Mouse (Mus musculus) regulatory T cell (primary cell): ENCODE data around the gene Hist1h2ap.

Source experiments
- in situ Hi-C: fragments of 300-600 bp; cut with MboI, MseI; formaldehyde crosslinking; loops from one replicate; pipeline ENCODE4 v1.15.1; 2025; ENCODE audit warnings: high pct_unique_total_duplicates

Gene Hist1h2ap

GRCm38 (mm10) chr13:21811074-21811473 is 22.2 kb downstream of the Hist1h2ap start:
- in situ Hi-C loops = loop anchor here (25.0 kb wide), 1 partner anchor 1751 kb away; the partner anchor contains the start of genes Hist1h1d, Hist1h2ad, Hist1h2ae and Hist1h2bf

DNA sequence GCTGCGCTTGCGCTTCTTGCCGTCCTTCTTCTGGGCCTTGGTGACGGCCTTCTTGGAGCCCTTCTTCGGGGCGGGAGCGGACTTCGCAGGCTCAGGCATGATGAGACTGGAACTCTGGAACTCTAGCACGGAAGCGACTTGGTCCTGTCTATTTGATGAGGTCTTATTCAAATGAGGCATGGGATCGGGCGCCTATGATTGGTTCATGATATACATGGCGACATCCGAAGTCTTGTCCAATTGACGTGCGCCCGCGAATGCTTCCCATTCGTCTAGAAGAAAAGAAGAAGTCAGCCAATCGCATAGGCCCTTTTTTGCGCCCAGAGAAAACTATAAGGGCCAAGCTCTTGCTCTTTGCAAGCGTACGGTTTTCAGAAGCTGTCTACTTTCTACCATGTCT is 23.2 kb downstream of the Hist1h2ap start, which contains the start of the genes Hist1h2bq and Hist1h2ao:
Gene Hist1h2bq, minus strand, starts transcription at position 125 of the 400 bp plus-strand sequence.
Gene Hist1h2ao, plus strand, starts transcription at position 393 of the 400 bp plus-strand sequence.
- in situ Hi-C loops = loop anchor here (25.0 kb wide), 1 partner anchor 1752 kb away; the partner anchor contains the start of genes Hist1h1d, Hist1h2ad, Hist1h2ae and Hist1h2bf

GRCm38 (mm10) chr13:21803058-21803457 is 30.2 kb downstream of the Hist1h2ap start:
- in situ Hi-C loops = loop anchor here (10.0 to 25.0 kb wide), 2 partner anchors 222 to 1759 kb away; partner anchors contain the start of genes Hist1h1d, Hist1h2ad, Hist1h2ae and Hist1h2bf

GRCm38 (mm10) chr13:21797163-21797562 is 36.1 kb downstream of the Hist1h2ap start:
- in situ Hi-C loops = loop anchor here (5.0 to 25.0 kb wide), 2 partner anchors 50 to 1940 kb away; partner anchors contain the start of genes Hist1h1c, Hist1h2bb and Hist1h3c

- in situ Hi-C loops = loop anchor here (5.0 to 25.0 kb wide), 2 partner anchors 52 to 1942 kb away; partner anchors contain the start of genes Hist1h1c, Hist1h2bb and Hist1h3c
Observed at GRCm38 (mm10) chr13:21795584-21795983, 37.7 kb downstream of the Hist1h2ap start.

- in situ Hi-C loops = loop anchor here (5.0 to 25.0 kb wide), 3 partner anchors 37 to 1947 kb away; partner anchors contain the start of genes Hist1h1c, Hist1h2bb, Hist1h3c and Hist1h4j
Observed at GRCm38 (mm10) chr13:21790601-21791283, 42.6 kb downstream of the Hist1h2ap start.

DNA sequence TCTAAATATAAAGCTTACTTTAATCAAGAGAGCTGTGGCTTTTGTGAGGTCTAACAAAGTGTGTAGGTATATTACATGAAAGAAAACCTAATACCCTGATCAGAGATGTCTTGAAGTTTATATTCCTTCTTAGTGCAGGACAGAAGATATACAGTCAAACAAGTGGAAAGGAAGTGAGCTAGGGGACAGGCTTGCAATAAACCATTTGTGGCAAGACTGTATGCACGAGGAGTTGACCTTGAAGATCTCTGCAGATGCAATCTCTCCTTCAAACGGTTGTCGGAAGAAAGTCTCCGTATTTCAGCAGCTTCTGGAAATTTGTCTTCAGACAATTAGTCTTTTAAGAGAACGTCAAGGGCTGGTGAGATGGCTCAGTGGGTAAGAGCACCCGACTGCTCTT is 43.4 kb downstream of the Hist1h2ap start:
- in situ Hi-C loops = loop anchor here (5.0 to 25.0 kb wide), 3 partner anchors 37 to 1947 kb away; partner anchors contain the start of genes Hist1h1c, Hist1h2bb, Hist1h3c and Hist1h4j

- in situ Hi-C loops = loop anchor here (25.0 kb wide), 1 partner anchor 1949 kb away; the partner anchor contains the start of genes Hist1h1c, Hist1h2bb and Hist1h3c
Observed at GRCm38 (mm10) chr13:21787760-21788593, 45.3 kb downstream of the Hist1h2ap start.

- in situ Hi-C loops = loop anchor here (25.0 kb wide), 1 partner anchor 1950 kb away; the partner anchor contains the start of genes Hist1h1c, Hist1h2bb and Hist1h3c
Observed at GRCm38 (mm10) chr13:21786899-21787629, 46.2 kb downstream of the Hist1h2ap start, which contains the start of the genes Hist1h2an and Hist1h2bp. TSS of gene Hist1h2an (minus strand) at chr13:21787218. TSS of gene Hist1h2bp (plus strand) at chr13:21787461.

DNA sequence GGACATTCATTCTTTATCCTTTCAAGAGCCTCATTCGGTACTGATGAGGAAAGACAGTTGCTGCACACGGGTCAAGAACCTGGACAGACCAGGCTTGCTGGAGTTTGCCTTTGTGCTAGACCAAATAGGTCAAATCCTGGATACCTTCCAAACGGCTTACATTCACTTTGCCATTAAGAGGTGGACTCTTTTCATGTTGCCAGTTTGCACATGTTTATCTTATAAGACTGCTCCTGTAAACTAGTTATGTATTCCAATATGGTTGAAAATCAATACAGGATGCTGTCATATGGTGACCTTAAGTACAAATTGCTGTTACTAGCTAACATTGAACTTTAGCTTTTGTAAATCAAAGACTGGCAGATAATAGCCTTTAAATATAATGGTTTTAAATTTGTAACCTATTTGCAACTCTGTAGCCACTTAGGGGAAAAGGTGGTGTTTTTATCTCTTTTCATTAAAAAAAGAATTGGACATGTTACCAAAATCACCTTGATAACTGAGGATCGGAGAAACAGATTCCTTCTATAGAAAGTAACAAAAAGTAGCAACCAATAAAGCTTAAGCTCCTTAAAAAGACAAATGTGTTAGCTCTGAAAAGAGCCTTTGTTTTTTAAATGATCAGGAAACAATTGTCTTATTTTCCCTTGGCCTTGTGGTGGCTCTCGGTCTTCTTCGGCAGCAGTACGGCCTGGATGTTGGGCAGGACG is 47.0 kb downstream of the Hist1h2ap start:
- in situ Hi-C loops = loop anchor here (25.0 kb wide), 1 partner anchor 1951 kb away; the partner anchor contains the start of genes Hist1h1c, Hist1h2bb and Hist1h3c

GRCm38 (mm10) chr13:21784311-21784710 is 49.0 kb downstream of the Hist1h2ap start:
- in situ Hi-C loops = loop anchor here (25.0 kb wide), 1 partner anchor 1953 kb away; the partner anchor contains the start of genes Hist1h1c, Hist1h2bb and Hist1h3c

- in situ Hi-C loops = loop anchor here (25.0 kb wide), 1 partner anchor 1954 kb away; the partner anchor contains the start of genes Hist1h1c, Hist1h2bb and Hist1h3c
Observed at GRCm38 (mm10) chr13:21783734-21784161, 49.6 kb downstream of the Hist1h2ap start.

- in situ Hi-C loops = loop anchor here (25.0 kb wide), 1 partner anchor 1954 kb away; the partner anchor contains the start of genes Hist1h1c, Hist1h2bb and Hist1h3c
Observed at GRCm38 (mm10) chr13:21783255-21783617, 50.1 kb downstream of the Hist1h2ap start, which contains the start of gene Hist1h3i. TSS of gene Hist1h3i (minus strand) at chr13:21783370.
